Mouse (Mus musculus): ENCODE results near the gene Prtg.

Prtg gene

DNA sequence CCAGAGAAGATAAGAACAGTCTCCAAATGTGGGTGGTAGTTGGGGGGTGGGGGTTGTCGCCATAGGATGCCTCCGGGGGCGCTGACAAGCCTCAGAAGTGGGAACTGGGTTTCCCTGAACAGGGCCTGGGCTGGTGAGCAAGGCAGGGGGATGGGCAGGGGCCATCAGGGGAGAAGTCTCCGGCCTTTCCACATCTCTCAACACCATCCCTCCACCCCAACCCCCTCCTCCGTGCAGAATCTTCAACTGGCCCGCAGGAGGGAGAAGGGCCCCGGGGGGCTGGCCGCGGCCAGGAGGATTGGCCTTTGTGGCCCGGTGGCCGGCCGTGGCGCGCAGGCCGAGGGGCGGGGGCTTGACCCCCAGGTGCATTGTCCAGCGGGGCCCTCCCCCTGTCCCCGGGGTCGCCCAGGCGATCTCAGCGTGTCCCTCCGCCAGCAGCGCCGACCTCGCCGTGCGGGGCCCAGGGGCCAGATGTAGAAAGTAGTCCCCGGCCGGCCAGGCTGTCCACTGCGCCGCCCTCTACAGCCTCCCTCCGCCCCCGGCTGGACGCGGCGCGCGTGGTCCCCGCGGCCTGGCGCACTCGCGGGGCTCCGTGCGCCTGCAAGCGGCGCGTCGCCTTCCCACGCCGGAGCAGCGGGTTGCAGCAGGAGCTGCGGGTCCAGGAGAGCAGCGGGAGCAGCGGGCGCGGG, at the start of gene Prtg:
Gene Prtg (plus strand): TSS at position 144 of the 689 bp plus-strand sequence.
- DNase-seq: no peak

DNA sequence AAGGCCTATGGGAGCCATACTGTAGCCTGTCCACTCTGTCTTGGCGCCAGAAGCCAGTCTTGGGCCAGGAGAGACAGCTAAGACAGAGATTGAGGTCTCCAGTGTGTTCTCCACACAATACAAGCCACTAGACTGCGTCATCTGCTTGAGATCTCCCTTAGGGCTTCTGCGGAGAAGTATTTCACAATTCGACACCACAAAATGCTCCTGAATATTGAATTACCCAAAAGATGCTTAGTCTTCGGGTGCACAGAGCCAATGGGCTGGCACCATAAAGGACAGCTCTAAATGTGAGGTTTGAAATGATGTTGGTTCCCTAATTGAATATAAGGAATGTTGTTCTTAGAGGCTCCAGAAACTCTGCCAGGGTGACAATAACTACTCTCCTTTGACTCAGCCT, 49.5 kb upstream of the Prtg start:
- no peak for DNase-seq

DNA sequence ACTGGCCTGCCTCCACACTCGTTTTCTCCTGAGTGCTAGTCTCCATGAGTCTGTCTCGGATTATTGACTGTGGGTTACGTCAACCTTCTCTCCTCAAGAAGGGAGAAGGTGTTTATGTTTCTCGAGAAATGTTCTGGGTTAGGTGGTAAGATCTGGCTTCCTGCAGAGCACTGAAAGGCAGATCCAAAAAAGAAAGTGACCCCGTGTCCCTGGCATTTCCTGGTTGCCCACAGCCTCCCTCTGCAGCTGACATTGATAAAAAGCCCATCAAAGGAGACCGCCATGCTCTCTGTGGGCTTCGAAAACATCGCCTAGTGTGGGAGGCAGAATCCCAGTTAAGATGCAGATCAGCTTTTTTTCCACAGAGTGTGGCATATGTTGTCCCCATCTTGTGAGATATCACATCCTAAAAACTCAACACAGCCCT, 48.0 kb upstream of the Prtg start:
- no peak for DNase-seq

- DNase-seq: peak; percentile 17
These were observed 43.5 kb upstream of the Prtg start for GRCm38 (mm10) chr9:72763050-72763718.

DNA sequence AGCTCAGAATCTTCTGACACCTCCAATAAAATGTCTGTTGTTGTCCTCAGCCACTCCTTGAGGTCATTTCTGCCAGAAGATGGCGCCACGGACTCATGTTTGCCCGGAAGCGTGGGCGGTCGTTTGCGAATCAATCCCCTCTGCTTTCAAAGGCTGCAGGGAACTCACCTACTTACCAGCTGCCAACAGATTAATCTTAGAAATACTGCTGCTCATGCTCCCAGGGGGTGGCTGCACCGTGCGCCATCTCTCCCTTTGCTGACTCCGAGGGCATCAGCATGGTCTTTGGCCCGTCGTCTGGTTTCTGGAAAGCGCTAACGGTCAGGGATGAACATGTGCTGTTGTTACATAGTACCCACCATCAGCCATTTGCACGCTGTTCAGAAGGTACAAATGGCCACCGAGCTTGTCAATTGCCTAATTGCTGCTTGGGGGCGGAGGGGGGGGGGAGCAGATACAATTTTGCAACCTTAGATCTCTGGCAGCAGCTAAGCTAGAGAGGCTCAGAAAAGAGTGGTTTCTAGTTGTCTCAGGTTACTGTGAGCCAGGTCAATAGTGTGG, 39.8 kb upstream of the Prtg start:
- peak; percentile 93 for DNase-seq

GRCm38 (mm10) chr9:72775022-72775421, 31.7 kb upstream of the Prtg start:
- DNase-seq: no peak

GRCm38 (mm10) chr9:72779004-72779403, 27.7 kb upstream of the Prtg start:
- no peak for DNase-seq

GRCm38 (mm10) chr9:72779733-72780132, 26.9 kb upstream of the Prtg start:
- no peak for DNase-seq

DNA sequence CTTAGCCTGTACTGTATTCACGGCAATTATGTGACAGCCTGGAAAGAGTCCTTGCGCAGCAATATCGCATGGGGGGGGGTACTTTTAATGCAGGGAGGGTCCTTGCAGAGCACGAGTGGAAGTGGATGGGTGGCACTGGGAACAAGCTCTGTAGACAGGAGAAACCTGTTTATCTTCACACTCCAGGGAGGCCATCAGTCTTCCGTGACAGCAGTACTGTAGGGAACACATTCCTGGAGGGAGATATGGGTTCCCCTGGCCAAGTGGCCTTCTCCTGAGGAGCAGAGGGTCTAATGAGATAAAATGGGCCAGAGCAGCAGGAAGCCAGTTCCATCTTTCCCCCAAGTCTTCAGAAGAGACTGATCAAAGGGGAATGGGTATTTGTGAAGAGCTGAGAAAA, 26.0 kb upstream of the Prtg start:
- no peak for DNase-seq

GRCm38 (mm10) chr9:72781466-72781865, 25.2 kb upstream of the Prtg start:
- DNase-seq: no peak

DNA sequence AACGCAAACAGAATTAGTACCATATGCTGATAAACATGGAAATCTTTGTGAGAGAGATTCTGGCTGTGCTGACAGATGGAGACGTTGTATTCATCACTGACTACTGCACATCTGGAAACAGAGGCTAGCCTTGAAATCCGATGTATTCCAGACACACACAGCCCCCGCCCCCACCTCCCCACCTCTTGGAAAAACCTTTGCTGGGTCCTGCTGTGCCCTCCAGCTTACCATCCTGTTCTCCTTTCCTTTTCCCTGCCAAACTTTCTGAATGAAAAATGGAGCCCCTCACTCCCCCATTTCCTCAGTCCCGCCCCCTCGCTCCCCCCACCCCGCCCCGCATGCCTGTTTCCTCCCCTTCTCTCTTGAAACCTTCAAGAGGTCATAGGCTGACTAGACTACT, 24.6 kb upstream of the Prtg start:
- no peak for DNase-seq

GRCm38 (mm10) chr9:72787732-72788131, 18.9 kb upstream of the Prtg start:
- no peak for DNase-seq

- DNase-seq: no peak
These were observed 16.0 kb upstream of the Prtg start for GRCm38 (mm10) chr9:72790530-72791212.

DNA sequence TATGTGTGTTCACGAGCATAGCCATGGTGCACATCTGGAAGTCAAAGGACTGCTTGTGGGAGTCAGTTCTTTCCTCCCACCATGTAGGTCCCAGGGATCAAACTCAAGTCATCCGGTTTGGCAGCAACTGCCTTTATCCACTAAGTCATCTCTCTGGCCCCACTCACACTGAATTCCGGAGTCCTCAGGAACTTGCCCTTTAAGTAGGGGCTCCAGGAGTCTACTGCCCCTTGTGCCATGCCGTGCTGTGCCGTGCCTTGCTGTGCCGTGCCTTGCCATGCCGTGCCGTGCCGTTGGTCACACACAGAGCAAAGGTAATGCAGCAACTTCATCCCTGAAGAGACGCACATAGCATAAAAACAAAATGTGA, 15.5 kb upstream of the Prtg start:
- no peak for DNase-seq

GRCm38 (mm10) chr9:72791681-72792080, 15.0 kb upstream of the Prtg start:
- DNase-seq: peak; percentile 20

DNA sequence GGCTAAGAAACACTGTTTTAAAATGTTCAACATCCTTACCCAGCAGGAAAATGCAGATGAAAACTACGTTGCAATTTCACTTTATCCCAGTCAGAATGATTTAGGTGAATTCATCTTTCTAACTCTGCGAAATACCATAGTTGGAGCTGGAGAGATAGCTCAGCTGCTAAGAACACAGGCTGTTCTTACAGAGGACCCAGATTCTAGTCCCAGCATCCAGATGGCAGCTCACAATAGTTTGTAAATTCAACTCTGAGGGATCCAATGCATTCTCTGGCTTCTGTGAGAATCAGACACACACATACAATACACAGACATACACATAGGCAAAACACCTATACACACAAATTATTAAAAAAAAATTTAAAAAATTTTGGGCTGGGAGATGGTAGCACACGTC, 11.4 kb upstream of the Prtg start:
- DNase-seq: no peak

GRCm38 (mm10) chr9:72797136-72797621, 9.5 kb upstream of the Prtg start:
- peak; percentile 65 for DNase-seq

DNA sequence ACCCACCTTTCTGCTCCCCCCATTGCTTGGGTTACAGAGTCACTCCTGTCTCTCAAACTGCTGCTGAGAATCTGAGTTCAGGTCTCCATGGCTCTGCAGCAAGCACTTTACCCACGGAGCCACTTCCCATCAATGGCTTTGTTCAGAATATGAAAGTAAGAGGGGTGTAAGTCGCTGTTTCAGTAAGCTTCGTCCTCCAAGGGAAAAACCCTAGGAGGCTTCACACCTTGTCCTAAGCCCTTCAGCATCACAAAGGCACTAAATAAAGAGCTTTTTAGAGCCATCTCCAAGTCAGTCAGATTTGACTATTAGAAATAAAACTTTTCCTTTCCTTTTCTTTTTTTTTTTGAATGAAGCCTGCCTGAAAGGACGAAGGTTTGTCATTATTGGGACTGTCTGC, 3.4 kb upstream of the Prtg start:
- no peak for DNase-seq

DNA sequence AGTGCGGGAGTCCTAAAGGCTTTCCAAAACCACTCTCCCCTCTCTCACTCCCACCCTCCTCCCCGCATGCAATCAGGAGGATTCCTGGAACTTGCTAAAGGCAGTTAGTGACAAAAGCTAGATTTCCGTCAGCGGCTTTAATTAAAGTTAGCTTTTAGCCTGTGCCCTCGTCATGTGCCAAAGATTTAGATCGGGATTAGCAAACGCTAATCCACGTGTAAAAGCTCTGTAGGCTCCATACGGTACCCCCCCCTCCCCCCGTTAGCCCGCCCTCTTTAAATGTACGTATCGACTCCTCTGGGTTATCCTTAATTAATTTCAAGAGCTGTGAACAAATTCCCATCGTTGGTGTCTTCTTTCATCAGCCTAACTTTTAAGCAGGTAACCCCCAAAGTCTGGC, 528 bp upstream of the Prtg start:
- no peak for DNase-seq

DNA sequence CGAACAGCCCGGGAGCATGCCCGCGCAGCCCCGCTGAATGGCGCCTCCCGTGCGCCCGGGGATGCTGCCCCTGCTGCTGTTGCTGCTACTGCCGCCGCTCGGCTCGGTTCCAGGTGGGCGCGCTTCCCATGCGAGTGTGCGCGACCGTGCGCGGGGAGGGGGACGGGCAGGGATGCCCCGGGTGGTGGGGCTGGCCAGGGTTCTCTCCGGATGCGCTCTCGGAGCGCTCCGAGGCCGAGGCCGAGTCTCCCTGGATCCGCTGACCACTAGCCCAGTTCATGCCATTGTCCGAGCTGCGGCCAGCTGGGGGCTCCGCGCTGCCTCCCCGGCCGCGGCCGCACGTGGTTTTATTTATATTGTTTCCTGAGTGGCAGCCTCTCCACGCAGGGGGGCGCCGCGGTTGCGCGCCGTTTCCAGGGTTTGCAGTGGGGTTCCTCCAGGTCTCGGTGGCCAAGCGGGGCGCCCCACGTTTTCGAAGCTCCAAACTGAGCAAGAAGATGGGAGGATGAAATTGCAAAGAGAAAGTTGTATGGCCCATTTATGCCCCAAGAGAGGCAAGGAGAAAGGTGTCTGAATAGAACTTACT, 839 bp downstream of the Prtg start:
- peak; percentile 35 for DNase-seq

DNA sequence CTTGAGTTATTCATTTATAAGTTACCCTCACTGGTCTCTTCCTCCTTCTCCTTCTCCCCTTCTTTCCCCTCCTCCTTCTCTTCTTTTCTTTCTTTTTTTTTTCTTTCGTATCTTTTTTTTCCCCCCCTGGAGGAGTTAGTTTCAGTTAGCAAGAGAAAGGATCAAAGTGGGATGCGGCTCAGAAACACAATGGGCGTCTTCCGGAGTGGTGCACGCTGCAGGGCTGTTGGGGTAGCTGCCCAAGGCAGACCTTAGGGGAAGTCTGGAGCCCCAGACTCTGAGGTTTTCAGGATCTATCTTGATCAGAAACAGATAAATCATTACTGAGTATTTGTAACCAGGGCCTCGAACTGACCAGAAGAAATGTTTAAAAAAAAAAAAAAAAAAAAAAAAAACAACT, 1.5 kb downstream of the Prtg start:
- no peak for DNase-seq

DNA sequence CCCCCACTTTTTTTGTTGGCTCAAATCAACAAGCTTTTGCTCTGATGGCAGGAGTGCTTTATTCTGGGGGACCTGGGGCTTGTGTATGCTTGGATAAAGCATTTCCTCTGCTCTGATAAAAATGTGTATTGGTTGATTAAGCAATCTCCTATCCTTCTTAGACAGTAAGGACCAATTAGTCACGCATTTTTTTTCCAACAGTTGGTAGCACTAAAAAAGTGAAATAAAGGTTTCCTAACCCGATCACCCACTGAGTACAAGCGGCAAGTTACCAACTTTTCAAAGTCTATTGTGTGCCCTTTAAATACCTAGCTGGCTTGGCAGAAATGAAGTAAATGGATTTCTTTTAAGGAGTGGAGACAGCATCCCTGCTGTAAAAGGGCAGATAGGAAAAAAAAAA, 1.9 kb downstream of the Prtg start:
- DNase-seq: no peak

- DNase-seq: no peak
These were observed 2.4 kb downstream of the Prtg start for GRCm38 (mm10) chr9:72809077-72809476.
